Mouse (Mus musculus) adrenal gland, postnatal 4 days (tissue): Measurements from ENCODE around the gene Isl1. TPM values are rescaled to one million over a fixed set of nuclear protein-coding genes. Genes with fewer than 3 reads are reported as not detected.

Experiments used
- DNase-seq, 2 experiments: peaks; one replicate each; pipeline ENCODE4 v3.0.0; 2021 to 2022; ENCODE audit warnings: low spot score in 2 of 2, mixed read lengths in 2 of 2
- total RNA-seq, 2 experiments: library from RNA; stranded (reverse); gene quantifications; 2 replicates each; pipeline ENCODE4 v1.2.3; 2021

Gene Isl1
- total RNA-seq, 2 experiments from 2014 or later = 11.1 to 15.2 TPM

DNA sequence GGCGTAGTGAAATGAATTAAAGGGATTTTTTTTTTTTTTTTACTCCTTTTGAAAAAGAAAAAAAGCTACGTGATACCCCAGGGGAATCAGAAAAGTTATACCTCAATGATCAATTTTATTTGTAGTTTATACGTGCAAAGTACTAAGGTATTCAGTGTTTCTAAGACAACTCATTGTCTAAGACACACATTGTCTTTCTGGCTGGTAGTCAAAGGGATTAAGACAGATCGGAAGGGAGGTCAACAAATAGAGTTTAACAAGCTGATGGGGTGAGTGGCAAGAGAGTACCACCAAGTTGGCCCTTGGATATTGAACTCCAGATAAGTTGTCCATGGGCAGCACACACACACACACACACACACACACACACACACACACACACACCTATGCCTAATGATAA lies 14.1 kb downstream of the Isl1 start:
- DNase-seq = no peak

DNA sequence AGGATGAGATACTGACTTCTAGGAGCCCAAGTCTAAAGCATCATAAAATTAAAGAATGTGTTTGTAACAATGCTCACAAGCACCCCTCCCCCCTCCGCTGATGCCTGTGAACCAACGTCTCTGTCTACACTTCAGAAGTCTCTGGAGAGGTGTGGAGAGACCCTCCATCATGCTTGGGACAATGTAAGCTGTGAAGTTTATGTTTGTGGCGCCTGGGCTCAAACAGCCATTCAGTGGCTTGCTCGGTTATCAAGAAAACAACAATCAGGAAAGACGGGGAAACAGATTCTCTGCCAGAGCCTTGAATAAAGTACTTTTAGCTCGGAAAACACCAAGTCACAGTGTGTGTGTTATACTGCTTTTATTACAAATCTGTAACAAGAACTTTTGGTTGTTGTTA lies 14.8 kb downstream of the Isl1 start:
- DNase-seq = no peak

DNA sequence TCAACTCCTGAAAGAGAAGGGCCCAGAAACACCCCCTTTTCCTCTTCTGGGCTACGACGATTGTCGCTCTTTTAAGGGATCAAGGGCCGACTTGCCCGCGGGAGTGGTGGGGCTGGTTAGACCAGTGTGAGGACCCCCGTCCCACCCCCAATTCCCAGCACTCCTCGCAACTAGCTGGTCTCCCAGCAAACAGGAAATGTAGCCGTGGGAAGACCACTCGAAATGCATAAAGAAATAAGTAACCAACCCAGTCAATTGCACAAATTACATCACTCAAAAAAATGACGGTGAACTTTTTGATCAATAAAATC lies 15.4 kb downstream of the Isl1 start:
- DNase-seq = no peak

DNA sequence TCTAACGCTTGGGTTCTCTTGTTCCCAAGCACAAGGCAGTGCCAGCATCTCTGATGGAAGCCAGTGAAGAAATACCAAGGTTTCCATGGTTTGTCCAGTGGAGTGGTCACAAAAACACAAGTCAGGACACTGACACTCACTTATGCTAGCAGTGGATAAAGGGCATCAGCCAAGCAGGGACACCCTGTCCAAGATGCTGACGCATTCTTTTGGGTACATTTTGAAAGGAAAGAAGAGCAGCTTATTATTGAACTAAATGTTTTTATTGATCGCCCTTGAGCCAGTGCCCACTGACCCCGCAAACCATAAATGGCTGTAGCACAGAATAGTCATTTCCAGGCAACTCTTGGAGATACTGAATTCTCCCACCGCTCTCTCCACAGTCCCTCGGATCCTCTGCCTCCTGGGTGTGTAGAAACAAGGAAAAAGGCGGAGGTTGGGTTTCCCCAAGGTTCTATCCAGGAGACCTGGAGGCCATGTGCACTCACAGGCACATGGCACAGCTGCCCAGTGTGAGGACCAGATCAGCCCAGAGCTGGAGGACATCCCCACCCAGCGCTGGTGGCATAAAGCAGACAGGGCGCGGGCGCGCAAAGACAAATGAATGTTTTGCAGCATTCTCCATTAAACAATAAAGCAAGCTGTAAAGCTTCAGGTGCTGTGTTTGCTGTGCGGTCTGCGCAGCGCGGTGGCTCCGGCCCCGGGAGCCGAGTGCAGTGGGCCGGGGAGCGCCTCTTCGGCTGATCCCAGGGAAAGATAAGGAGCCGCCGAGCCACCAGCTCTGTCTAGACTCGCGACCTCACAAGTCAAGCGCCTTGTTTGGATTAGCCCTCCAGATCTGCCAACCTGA lies 16.0 kb downstream of the Isl1 start:
- DNase-seq = no peak

DNA sequence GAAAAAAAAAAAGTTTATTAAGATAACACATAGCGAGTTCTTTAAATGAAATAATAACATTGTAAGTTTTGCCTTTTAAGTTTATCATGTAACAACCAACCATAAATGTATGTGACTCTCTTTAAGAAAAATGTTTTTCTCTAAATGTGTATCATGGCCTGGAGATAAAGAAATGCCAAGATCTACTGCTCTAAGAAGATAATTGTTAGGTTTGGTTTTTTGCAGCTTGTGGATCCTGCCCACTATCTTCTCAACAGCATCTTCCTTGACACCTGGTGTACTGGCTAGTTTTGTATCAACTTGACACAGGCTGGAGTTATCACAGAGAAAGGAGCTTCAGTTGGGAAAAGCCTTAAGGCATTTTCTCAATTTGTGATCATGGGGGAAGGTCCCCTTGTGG lies 19.8 kb downstream of the Isl1 start:
- DNase-seq = no peak

DNA sequence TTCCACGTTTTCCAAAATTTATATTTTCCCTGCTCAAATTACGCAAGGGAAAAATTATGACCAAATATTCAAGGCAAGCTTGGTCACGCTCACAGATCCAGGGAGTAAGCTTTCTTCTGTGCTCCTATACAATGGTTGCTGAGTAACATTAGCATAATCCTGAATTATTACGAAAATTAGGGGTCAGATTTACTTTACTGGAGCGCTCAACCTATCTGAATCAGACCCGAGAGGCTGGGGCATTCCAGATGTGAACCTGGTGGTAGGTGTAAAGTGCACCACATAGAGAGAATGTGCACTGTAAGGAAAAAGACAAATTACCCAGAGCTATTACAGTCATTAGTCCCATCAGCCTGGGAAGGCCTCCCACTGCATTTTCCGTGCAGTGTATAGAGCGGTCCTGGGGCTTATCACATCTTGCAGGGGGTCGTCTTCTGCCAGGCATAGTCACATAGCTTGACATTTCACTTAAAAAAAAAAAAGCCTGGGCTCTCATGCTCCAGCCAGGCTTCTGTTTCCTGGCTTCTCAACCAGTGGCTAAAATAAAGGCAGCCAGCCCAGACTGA lies 30.2 kb downstream of the Isl1 start:
- no peak for DNase-seq
